In the genomic region with DNA sequence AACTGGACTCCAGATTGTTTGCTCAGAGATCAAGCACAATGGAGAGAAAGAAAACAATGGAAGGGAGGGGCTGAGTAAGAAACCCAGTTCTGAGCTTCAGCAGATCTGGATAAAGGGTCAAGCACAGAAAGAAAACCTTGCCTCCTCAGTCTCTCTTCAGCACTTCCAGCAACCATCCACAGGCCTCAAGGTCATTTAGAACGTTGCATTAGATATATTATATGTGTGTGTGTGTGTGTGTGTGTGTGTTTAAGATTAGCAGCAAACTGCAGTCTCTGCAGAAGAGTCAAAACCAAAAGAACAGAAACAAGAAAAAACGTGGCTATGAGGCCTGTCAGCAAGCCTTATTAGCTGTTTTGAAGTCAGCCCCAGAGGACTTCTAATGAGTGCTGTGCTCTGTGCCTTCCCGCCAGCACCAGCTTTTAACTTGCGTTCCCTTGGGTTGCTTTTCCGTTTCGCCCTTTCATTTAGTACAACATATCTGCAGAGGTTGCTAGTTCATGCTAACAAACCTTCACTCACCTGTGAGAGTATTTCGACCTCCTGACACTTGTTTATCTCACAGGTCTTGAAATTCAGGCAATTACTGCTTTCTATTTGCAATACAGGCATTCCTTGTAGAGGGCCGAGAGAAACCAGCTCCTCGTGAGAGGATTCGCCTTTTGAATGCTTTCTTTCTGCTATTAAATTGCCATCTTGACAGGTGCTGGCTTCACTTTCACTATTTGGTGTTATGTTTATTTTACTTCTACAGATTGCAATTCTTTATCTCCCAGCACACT, we compare ENCODE assay signal across 21 mouse cellular contexts.
A peak's percentile ranks its signal among the peaks of the same experiment; 100 is the strongest.
DNase-seq lines count a peak whose midpoint lies in the region; ATAC-seq lines count a peak whose summit lies in the region.
"Had no signal": no experiment of that assay in that cellular context is flagged by ENCODE, and none has a peak within 500 bp of the region (broad histone marks: within the 10 kb centered on the region; RNA-seq: fewer than 3 reads in every experiment).

No protein-coding gene starts in this region.

- H3K27me3 ChIP-seq in hindbrain, embryonic 11.5 days (ENCODE audit: control insufficient read depth, insufficient read depth, low read length): no peaks in the 10 kb centered on the region
- no peaks in the 10 kb centered on the region for H3K27me3 ChIP-seq in hindbrain, embryonic 12.5 days
- H3K27me3 ChIP-seq: CH12.LX; liver, embryonic 13.5 days had no signal

- no peak for ATAC-seq in hindbrain, embryonic 11.5 days (ENCODE audit: low FRiP score)
- no peak for ATAC-seq in hindbrain, embryonic 12.5 days (ENCODE audit: low FRiP score)

- no peaks in the 10 kb centered on the region for H3K9me3 ChIP-seq in hindbrain, embryonic 11.5 days (ENCODE audit: control insufficient read depth, low read length)
- H3K9me3 ChIP-seq in hindbrain, embryonic 12.5 days (replicated peaks): no peaks in the 10 kb centered on the region
- H3K9me3 ChIP-seq: heart, embryonic 10.5 days; liver, embryonic 13.5 days had no signal

- no peak overlapping the region for H3K27ac ChIP-seq in hindbrain, embryonic 11.5 days (ENCODE audit: low read depth, low read length)
- no peak overlapping the region for H3K27ac ChIP-seq in hindbrain, embryonic 12.5 days
- H3K27ac ChIP-seq: heart, embryonic 10.5 days; kidney, postnatal 0 days; liver, embryonic 13.5 days had no signal

- H3K36me3 ChIP-seq in hindbrain, embryonic 11.5 days (ENCODE audit: control insufficient read depth, insufficient read depth, low read length): no peaks in the 10 kb centered on the region
- H3K36me3 ChIP-seq in hindbrain, embryonic 12.5 days: no peaks in the 10 kb centered on the region
- H3K36me3 ChIP-seq: heart, embryonic 10.5 days; liver, embryonic 13.5 days had no signal

- H3K4me3 ChIP-seq in hindbrain, embryonic 11.5 days (ENCODE audit: low read depth, low read length): no peak overlapping the region
- no peak overlapping the region for H3K4me3 ChIP-seq in hindbrain, embryonic 12.5 days
- H3K4me3 ChIP-seq: heart, embryonic 10.5 days; liver, embryonic 13.5 days had no signal

- no peak overlapping the region for H3K4me2 ChIP-seq in hindbrain, embryonic 11.5 days (replicated peaks; ENCODE audit: low read depth, low read length)
- H3K4me2 ChIP-seq in hindbrain, embryonic 12.5 days (replicated peaks): no peak overlapping the region
- H3K4me2 ChIP-seq: liver, embryonic 13.5 days had no signal

- no peaks in the 10 kb centered on the region for H3K4me1 ChIP-seq in hindbrain, embryonic 11.5 days (replicated peaks; ENCODE audit: control insufficient read depth, insufficient read depth, low read length)
- H3K4me1 ChIP-seq in hindbrain, embryonic 12.5 days: no peaks in the 10 kb centered on the region
- H3K4me1 ChIP-seq: heart, embryonic 10.5 days; liver, embryonic 13.5 days had no signal

- DNase-seq in hindbrain, embryonic 11.5 days (ENCODE audit: low spot score): peak; percentile 1
- peak; percentile 4 for DNase-seq in R1 (ENCODE audit: low read depth, low spot score)
- peak; percentile 5 for DNase-seq in brain, adult 2 months (ENCODE audit: low read depth, low spot score)
- DNase-seq in retina, embryonic 14.5 days (ENCODE audit: low spot score): peak; percentile 3
- DNase-seq in adrenal gland, adult 2 months: no peak
- no peak for DNase-seq in right cerebral cortex, postnatal 4 days
- DNase-seq: adrenal gland, postnatal 25 days; B cell, adult 2 months; cerebellum, adult 11 months; cerebellum, postnatal 14 days; kidney, adult 2 months; layer of hippocampus, adult 9-11 months; liver, embryonic 13.5 days; lung, adult 2 months; lung, postnatal 14 days; right cerebral cortex, postnatal 25 days; thymus, postnatal 14 days had no signal

- no peak overlapping the region for H3K9ac ChIP-seq in hindbrain, embryonic 11.5 days (ENCODE audit: low read depth, low read length)
- no peak overlapping the region for H3K9ac ChIP-seq in hindbrain, embryonic 12.5 days
- H3K9ac ChIP-seq: liver, embryonic 13.5 days had no signal

- WGBS in hindbrain, embryonic 11.5 days: 73% methylated on average over 10 of the region's 10 CpGs
- 63% methylated on average over 10 of the region's 10 CpGs for WGBS in hindbrain, embryonic 12.5 days

Comparison
In these comparisons a context has a peak if more than half of its experiments do, and no peak if none do; other contexts are left out.
1. DNase-seq: peak in hindbrain, embryonic 11.5 days (single experiment), R1 (single experiment), brain, adult 2 months (single experiment) and retina, embryonic 14.5 days (single experiment); none in adrenal gland, adult 2 months (single experiment) and right cerebral cortex, postnatal 4 days (single experiment).